Mouse (Mus musculus) thymus, adult 2 months (tissue): ENCODE measurements around the gene Pccb. TPM values are rescaled to one million over a fixed set of nuclear protein-coding genes. Genes with fewer than 3 reads are reported as not detected.

Source experiments
- DNase-seq: peaks from one replicate; pipeline ENCODE4 v3.0.0; 2021
- H3K27ac ChIP-seq: fragments of 200-500 bp; 2 replicates; pipeline ENCODE4 v1.5.1; 2012; ENCODE audit warnings: low read length, control low read depth; ENCODE audit not compliant: control insufficient read depth, insufficient read depth
- H3K27me3 ChIP-seq: fragments of 200-500 bp; 2 replicates; pipeline ENCODE4 v1.6.1; 2012; ENCODE audit warnings: mild to moderate bottlenecking, low read length, moderate library complexity, mixed read lengths; ENCODE audit not compliant: control insufficient read depth, insufficient read depth
- H3K36me3 ChIP-seq: fragments of 200-500 bp; 2 replicates; pipeline ENCODE4 v1.6.1; 2012; ENCODE audit warnings: mild to moderate bottlenecking, low read length, moderate library complexity; ENCODE audit not compliant: control insufficient read depth, insufficient read depth
- H3K4me1 ChIP-seq: fragments of 200-500 bp; replicated peaks from 2 replicates; pipeline ENCODE4 v1.6.1; 2012; ENCODE audit warnings: low read length; ENCODE audit not compliant: control insufficient read depth, insufficient read depth
- H3K4me3 ChIP-seq: fragments of 200-500 bp; 2 replicates; pipeline ENCODE4 v1.5.1; 2012; ENCODE audit warnings: mild to moderate bottlenecking, low read length, control low read depth, moderate library complexity; ENCODE audit not compliant: control insufficient read depth, insufficient read depth
- CTCF ChIP-seq: fragments of 200-500 bp; IDR thresholded peaks from 2 replicates; pipeline ENCODE4 v1.5.1; 2012; ENCODE audit warnings: mild to moderate bottlenecking, control low read depth, low read length, moderate library complexity, borderline replicate concordance; ENCODE audit not compliant: control insufficient read depth, poor library complexity, insufficient read depth; ENCODE audit errors: extremely low read depth
- POLR2A ChIP-seq: fragments of 200-500 bp; IDR thresholded peaks from 2 replicates; pipeline ENCODE4 v1.6.1; 2012; ENCODE audit warnings: mild to moderate bottlenecking, low read length, control low read depth, moderate library complexity; ENCODE audit not compliant: control insufficient read depth, poor library complexity, insufficient read depth; ENCODE audit errors: extremely low read depth
- WGBS: fragments of 180-500 bp; shearing (Covaris S2); methylation state at CpG from one replicate; pipeline ENCODE4 v1.1.7; 2018; 5-methylcytosine and 5-hydroxymethylcytosine counted together
- polyA plus RNA-seq: library from polyadenylated mRNA; depleted of rRNA; stranded (reverse); fragments of >200 nt; gene quantifications from 2 replicates; pipeline ENCODE4 v1.2.3, GENCODE M21; 2012

The Pccb gene
- polyA plus RNA-seq, 1 experiment, result 43.8 TPM

DNA sequence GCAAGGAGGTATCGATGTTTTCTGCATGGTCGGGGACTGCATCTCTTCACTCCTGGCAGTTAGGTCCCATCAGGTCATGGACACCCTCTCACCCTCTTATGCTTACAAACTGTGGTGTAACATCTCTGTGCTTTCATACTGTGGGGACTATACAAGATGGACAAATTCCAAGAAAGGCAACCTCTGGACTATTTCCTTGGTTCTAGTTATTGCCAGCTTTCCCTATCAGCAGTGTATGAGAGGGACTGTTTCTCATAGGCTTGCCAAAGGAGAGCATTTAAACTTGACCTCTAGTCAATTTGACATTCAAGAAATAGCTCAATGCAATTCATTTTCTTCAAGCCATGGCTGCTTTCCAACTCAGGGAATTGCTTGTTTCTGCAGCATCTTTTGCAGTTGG lies 43.4 kb downstream of the Pccb start:
- Histone ChIP-seq H3K4me3 (no peak overlapping the region), H3K27ac (no peak overlapping the region), H3K27me3 (no peaks in the 10 kb centered on the region), H3K36me3 (no peaks in the 10 kb centered on the region), H3K4me1 (peaks cover 6% of the 10 kb centered on the region)
- no peak for DNase-seq
- 94% methylated on average over 2 of the region's 2 CpGs for whole genome bisulfite sequencing
- TF ChIP-seq CTCF, result no peak
- TF ChIP-seq POLR2A, result no peak

DNA sequence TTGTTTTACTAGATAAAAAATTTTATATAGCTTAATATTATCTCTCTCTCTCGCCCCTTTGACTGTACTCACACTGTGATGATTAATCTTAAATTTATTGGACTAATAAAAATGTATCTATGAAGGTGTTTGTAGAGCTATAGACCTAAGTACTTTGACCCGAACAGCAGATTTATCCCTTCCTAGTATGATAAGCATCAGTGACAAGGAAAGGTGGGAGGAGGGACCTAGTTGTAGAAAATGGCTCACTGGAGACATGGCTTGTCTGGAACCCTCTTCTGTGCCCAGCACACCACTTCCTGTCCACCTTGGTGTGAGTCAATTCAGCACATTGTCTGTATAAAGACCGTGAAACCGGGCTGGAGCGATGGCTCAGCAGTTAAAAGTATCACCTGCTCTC lies 44.1 kb downstream of the Pccb start:
- Histone ChIP-seq H3K27me3 (no peaks in the 10 kb centered on the region), H3K4me1 (peaks cover 6% of the 10 kb centered on the region), H3K4me3 (no peak overlapping the region), H3K27ac (no peak overlapping the region), H3K36me3 (no peaks in the 10 kb centered on the region)
- DNase-seq, result no peak
- 96% methylated on average over 5 of the region's 5 CpGs for WGBS
- no peak for TF ChIP-seq CTCF
- TF ChIP-seq POLR2A, result no peak

DNA sequence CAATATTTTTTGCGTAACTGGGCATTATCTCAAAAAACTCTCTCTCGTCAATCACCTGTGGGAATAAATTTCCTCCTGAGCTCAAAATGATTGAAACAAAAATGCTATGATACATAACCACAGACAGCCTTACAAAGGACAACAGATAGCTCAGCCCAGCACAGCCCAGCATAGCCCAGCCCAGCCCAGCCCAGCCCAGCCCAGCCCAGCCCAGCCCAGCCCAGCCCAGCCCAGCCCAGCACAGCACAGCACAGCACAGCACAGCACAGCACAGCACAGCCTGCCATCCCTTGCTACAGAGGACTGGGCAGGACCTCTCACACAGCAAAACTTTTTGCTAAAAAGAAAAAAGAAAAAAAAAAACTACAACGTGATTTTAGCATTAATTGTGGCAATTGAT lies 46.8 kb downstream of the Pccb start:
- WGBS, result 98% methylated on average over 3 of the region's 3 CpGs
- H3K27ac ChIP-seq, result no peak overlapping the region
- no peak overlapping the region for H3K4me3 ChIP-seq
- DNase-seq, result no peak
- no peaks in the 10 kb centered on the region for H3K36me3 ChIP-seq
- H3K27me3 ChIP-seq, result no peaks in the 10 kb centered on the region
- TF ChIP-seq CTCF (no peak), POLR2A (no peak)
- H3K4me1 ChIP-seq, result no peaks in the 10 kb centered on the region

DNA sequence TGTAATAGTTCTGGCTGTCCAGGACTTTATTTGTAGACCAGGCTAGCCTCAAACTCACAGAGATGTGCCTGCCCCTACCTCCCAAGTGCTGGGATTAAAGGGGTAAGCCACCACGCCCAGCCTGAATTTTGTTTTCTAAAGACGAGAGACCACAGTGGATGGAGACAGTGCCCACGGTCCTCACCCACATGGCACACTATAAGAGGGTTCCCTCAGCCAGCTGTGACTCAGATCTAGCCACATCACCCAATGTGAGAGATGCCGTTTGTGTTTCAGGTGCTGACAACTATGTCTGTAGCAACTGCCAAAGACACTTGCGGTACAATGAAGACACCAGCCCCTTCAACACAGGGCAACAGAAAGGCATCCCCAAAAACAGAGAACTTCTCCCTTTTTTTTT lies 47.7 kb downstream of the Pccb start:
- WGBS, result 92% methylated on average over 5 of the region's 5 CpGs

DNA sequence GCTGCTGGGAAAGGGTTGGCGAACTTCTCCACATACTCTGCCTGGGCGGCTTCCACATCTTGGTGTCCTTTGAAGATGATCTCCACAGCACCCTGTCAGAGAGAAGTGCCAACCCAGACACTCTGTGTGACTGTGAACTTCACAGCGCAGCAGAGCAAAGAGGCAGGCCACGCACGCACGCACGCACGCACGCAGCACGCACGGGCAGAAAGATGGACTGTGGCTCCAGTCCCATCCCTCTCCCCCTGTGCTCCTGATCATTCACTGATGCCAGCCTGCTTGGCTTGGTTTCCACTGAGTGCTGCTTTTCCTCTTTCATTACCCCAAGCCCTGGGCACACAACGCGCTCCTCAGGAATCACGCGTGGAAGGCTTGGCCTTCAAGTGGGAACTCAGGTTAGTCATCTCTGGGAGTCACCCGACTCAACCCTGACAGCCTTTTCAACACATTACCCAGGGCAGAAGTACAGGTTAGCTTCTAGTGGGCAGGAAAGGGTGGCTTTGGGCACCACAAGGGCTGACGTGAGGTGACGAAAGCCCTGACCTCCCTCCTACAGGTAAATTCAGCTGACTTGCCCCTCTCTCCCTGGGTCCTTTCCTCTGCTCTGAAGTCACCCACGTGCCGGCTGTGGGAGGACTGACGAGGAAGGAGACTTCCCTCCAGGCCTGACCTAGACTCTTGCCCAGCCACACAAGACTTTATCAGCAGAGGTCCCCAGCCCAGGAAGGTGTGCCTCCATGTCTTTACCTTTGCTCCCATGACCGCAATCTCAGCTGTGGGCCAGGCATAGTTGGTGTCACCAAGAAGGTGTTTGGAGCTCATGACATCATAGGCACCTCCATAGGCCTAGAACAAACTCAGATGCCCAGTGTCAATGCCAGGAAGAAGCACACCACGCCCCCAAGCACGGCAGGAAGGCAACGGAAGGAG lies 50.1 kb downstream of the Pccb start:
- no peak for DNase-seq
- Histone ChIP-seq H3K4me3 (no peak overlapping the region), H3K27me3 (no peaks in the 10 kb centered on the region), H3K36me3 (no peaks in the 10 kb centered on the region), H3K4me1 (no peaks in the 10 kb centered on the region), H3K27ac (no peak overlapping the region)
- TF ChIP-seq POLR2A (no peak), CTCF (no peak)
- 98% methylated on average over 25 of the region's 25 CpGs for WGBS

More for the DNA sequence above, 47.7 kb downstream of the Pccb start:
- no peaks in the 10 kb centered on the region for H3K36me3 ChIP-seq
- TF ChIP-seq POLR2A (no peak), CTCF (no peak)
- no peaks in the 10 kb centered on the region for H3K27me3 ChIP-seq
- no peak overlapping the region for H3K4me3 ChIP-seq
- H3K4me1 ChIP-seq, result no peaks in the 10 kb centered on the region
- DNase-seq, result no peak
- no peak overlapping the region for H3K27ac ChIP-seq

GRCm38 (mm10) chr9:100982786-100983185 lies 51.9 kb downstream of the Pccb start:
- no peak for TF ChIP-seq CTCF
- TF ChIP-seq POLR2A, result no peak
- Histone ChIP-seq H3K4me3 (no peak overlapping the region), H3K4me1 (no peaks in the 10 kb centered on the region), H3K36me3 (no peaks in the 10 kb centered on the region), H3K27ac (no peak overlapping the region), H3K27me3 (no peaks in the 10 kb centered on the region)
- 96% methylated on average over 7 of the region's 7 CpGs for WGBS
- DNase-seq, result no peak
